Mouse (Mus musculus) forebrain, embryonic 12.5 days (tissue): ENCODE results near the gene Il1r1. TPM values are rescaled to one million over a fixed set of nuclear protein-coding genes. Genes with fewer than 3 reads are reported as not detected.

Experiments
- ATAC-seq: fragments of 200-750 bp; cut with Nextera tagmentation; 2 replicates; pipeline ENCODE4 v1.8.0; 2017; ENCODE audit warnings: moderate TSS enrichment; ENCODE audit not compliant: low FRiP score
- H3K27ac ChIP-seq: fragments of 300-500 bp; sonication (generic); 2 replicates; pipeline ENCODE4 v1.5.1; 2016; ENCODE audit warnings: mild to moderate bottlenecking
- H3K27me3 ChIP-seq: fragments of 300-500 bp; sonication (generic); 2 replicates; pipeline ENCODE4 v1.6.1; 2016; ENCODE audit warnings: mild to moderate bottlenecking
- H3K36me3 ChIP-seq: fragments of 300-500 bp; sonication (generic); replicated peaks from 2 replicates; pipeline ENCODE4 v1.6.1; 2016; ENCODE audit warnings: mild to moderate bottlenecking
- H3K4me1 ChIP-seq: fragments of 300-500 bp; sonication (generic); 2 replicates; pipeline ENCODE4 v1.6.1; 2016
- H3K4me2 ChIP-seq: fragments of 300-500 bp; sonication (generic); 2 replicates; pipeline ENCODE4 v1.6.1; 2016; ENCODE audit warnings: mild to moderate bottlenecking, moderate library complexity
- H3K4me3 ChIP-seq: fragments of 300-500 bp; sonication (generic); replicated peaks from 2 replicates; pipeline ENCODE4 v1.5.1; 2016; ENCODE audit warnings: mild to moderate bottlenecking
- H3K9ac ChIP-seq: fragments of 300-500 bp; sonication (generic); 2 replicates; pipeline ENCODE4 v1.6.1; 2016; ENCODE audit warnings: mild to moderate bottlenecking
- H3K9me3 ChIP-seq: fragments of 300-500 bp; sonication (generic); 2 replicates; pipeline ENCODE4 v1.6.1; 2016
- WGBS: fragments of 180-500 bp; shearing (Covaris S2); methylation state at CpG from one replicate; pipeline ENCODE4 v1.1.7; 2016; 5-methylcytosine and 5-hydroxymethylcytosine counted together
- polyA plus RNA-seq: library from polyadenylated mRNA; unstranded; fragments of >200 nt; fragmentation: Nextera tagmentation; extraction: Ambion mirVana; gene quantifications from 2 replicates; pipeline ENCODE4 v1.2.1, GENCODE M21; 2016

Il1r1 gene
- polyA plus RNA-seq, result 0.77 and 1.1 TPM in 2 replicates

GRCm38 (mm10) chr1:40224539-40225284 lies at the start of gene Il1r1:
Il1r1 (plus strand) TSS chr1:40225080.
- Histone ChIP-seq H3K9me3 (no peaks in the 10 kb centered on the region), H3K9ac (no peak within 1 kb of the TSS), H3K36me3 (no peaks in the 10 kb centered on the region), H3K4me2 (no peak within 1 kb of the TSS), H3K27me3 (no peaks in the 10 kb centered on the region), H3K4me3 (no peak within 1 kb of the TSS), H3K4me1 (no peaks in the 10 kb centered on the region), H3K27ac (no peak within 1 kb of the TSS)
- WGBS, result 79% methylated on average over 12 of the region's 12 CpGs
- ATAC-seq, result no peak

GRCm38 (mm10) chr1:40175123-40175522 lies 49.8 kb upstream of the Il1r1 start:
- H3K4me1 ChIP-seq, result no peaks in the 10 kb centered on the region
- no peaks in the 10 kb centered on the region for H3K36me3 ChIP-seq
- H3K9ac ChIP-seq, result no peak overlapping the region
- WGBS, result 89% methylated on average over 5 of the region's 5 CpGs
- H3K27ac ChIP-seq, result no peak overlapping the region
- no peaks in the 10 kb centered on the region for H3K9me3 ChIP-seq
- no peak for ATAC-seq
- H3K4me2 ChIP-seq, result no peak overlapping the region
- H3K27me3 ChIP-seq, result no peaks in the 10 kb centered on the region
- H3K4me3 ChIP-seq, result no peak overlapping the region

GRCm38 (mm10) chr1:40175797-40176196 lies 49.1 kb upstream of the Il1r1 start:
- Histone ChIP-seq H3K4me1 (no peaks in the 10 kb centered on the region), H3K4me3 (no peak overlapping the region), H3K4me2 (no peak overlapping the region), H3K9ac (no peak overlapping the region), H3K9me3 (no peaks in the 10 kb centered on the region), H3K27me3 (no peaks in the 10 kb centered on the region), H3K27ac (no peak overlapping the region), H3K36me3 (no peaks in the 10 kb centered on the region)
- ATAC-seq, result no peak
- 73% methylated on average over 1 of the region's 1 CpGs for WGBS

- H3K27ac ChIP-seq, result no peak overlapping the region
- no peak overlapping the region for H3K4me2 ChIP-seq
- H3K36me3 ChIP-seq, result no peaks in the 10 kb centered on the region
- no peaks in the 10 kb centered on the region for H3K4me1 ChIP-seq
- H3K9me3 ChIP-seq, result no peaks in the 10 kb centered on the region
- WGBS, result 85% methylated on average over 4 of the region's 4 CpGs
- no peak overlapping the region for H3K4me3 ChIP-seq
- H3K9ac ChIP-seq, result no peak overlapping the region
- H3K27me3 ChIP-seq, result no peaks in the 10 kb centered on the region
- ATAC-seq, result no peak
Measured at GRCm38 (mm10) chr1:40179031-40179430, 45.8 kb upstream of the Il1r1 start.

DNA sequence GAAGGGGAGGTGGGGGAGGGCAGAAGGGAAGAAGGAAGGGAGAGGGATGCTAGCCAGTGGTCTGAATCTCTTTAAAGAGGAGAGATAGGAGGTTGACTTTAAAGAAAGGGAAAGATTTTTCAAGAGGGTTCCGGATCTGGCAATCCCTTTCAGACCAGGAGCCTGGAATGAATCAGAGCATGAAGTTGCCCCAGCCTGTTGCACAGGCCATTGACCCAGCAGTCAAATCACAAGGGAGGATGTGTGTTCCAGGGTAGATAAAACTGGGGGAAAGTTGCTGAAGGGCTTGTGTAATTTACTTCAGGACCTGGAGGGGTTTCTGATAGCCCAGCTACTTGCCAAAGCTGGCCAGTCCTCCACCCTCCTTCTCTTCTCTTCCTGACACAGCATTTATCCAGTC lies 45.4 kb upstream of the Il1r1 start:
- no peaks in the 10 kb centered on the region for H3K9me3 ChIP-seq
- no peaks in the 10 kb centered on the region for H3K27me3 ChIP-seq
- H3K36me3 ChIP-seq, result no peaks in the 10 kb centered on the region
- H3K9ac ChIP-seq, result no peak overlapping the region
- H3K4me2 ChIP-seq, result no peak overlapping the region
- H3K4me3 ChIP-seq, result no peak overlapping the region
- no peaks in the 10 kb centered on the region for H3K4me1 ChIP-seq
- WGBS, result 77% methylated on average over 1 of the region's 1 CpGs
- ATAC-seq, result no peak
- H3K27ac ChIP-seq, result no peak overlapping the region

- Histone ChIP-seq H3K36me3 (no peaks in the 10 kb centered on the region), H3K4me1 (no peaks in the 10 kb centered on the region), H3K9ac (no peak overlapping the region), H3K4me3 (no peak overlapping the region), H3K9me3 (no peaks in the 10 kb centered on the region), H3K27me3 (no peaks in the 10 kb centered on the region), H3K27ac (no peak overlapping the region), H3K4me2 (no peak overlapping the region)
- WGBS, result 87% methylated on average over 2 of the region's 2 CpGs
- no peak for ATAC-seq
Measured at GRCm38 (mm10) chr1:40180861-40181260, 44.0 kb upstream of the Il1r1 start.

DNA sequence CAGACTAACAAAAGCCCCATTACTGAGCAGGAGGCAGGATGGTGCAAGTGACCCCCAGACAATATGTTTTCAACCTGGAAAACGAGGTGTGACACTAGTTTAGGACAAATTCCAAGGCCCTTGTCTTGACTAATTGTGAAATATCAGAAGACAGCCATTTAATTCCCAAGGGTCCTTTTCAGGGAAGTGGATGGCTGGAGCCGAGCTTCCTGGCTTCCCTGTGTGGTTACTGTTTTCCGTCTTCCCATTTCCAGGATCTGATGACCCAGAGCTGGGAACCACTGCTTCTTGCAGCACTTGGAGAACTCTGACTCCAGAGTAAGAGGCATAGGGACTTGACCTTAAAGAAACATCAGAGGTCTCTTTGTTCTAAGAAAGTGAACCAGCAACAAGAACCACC lies 43.2 kb upstream of the Il1r1 start:
- WGBS, result 71% methylated on average over 3 of the region's 3 CpGs
- Histone ChIP-seq H3K27me3 (no peaks in the 10 kb centered on the region), H3K36me3 (no peaks in the 10 kb centered on the region), H3K9ac (no peak overlapping the region), H3K4me3 (no peak overlapping the region), H3K4me1 (no peaks in the 10 kb centered on the region), H3K27ac (no peak overlapping the region), H3K4me2 (no peak overlapping the region), H3K9me3 (no peaks in the 10 kb centered on the region)
- ATAC-seq, result no peak

DNA sequence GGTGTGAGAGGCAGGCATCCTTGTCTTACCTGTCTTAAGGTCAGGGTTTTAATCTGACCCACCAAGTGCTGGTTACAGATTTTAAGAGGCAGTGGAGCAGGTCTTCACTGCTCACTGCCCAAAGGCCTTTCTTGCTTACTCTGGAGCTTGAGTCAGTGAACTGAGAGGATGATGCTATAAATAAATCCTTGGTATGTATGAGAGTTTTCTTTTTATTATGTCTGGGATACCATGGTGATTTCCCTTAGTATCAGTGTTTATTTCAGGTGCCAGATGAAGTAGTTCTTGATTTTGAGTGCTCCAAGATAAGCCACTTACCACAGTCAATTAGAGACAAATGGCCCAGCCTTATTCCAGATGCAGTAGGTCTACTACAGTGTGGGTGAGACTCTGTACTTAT lies 41.5 kb upstream of the Il1r1 start:
- Histone ChIP-seq H3K9ac (no peak overlapping the region), H3K4me3 (no peak overlapping the region), H3K4me1 (no peaks in the 10 kb centered on the region), H3K27me3 (no peaks in the 10 kb centered on the region), H3K36me3 (no peaks in the 10 kb centered on the region), H3K9me3 (no peaks in the 10 kb centered on the region), H3K27ac (no peak overlapping the region), H3K4me2 (no peak overlapping the region)
- ATAC-seq, result no peak

DNA sequence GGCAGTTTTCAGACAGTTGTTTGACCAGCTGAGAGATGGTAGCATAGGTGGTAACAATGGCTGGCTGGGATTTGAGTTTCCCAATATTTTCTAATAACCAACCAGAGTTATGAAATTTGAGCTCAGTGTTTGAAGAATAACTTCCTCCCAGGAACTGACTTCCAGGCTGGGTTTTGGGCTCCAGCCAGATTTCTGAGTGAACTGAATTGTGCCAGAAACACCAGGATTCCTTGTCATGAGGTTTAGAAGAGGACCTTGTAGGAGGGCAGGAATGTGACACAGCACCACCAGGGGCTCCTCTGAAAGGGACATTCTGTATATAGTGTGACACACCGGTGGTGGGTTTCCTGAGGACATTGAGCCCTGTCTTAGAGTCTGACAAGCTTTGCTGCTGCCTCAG lies 36.9 kb upstream of the Il1r1 start:
- H3K9me3 ChIP-seq, result no peaks in the 10 kb centered on the region
- WGBS, result 66% methylated on average over 1 of the region's 1 CpGs
- H3K4me3 ChIP-seq, result no peak overlapping the region
- H3K4me1 ChIP-seq, result no peaks in the 10 kb centered on the region
- no peak for ATAC-seq
- H3K27me3 ChIP-seq, result no peaks in the 10 kb centered on the region
- no peak overlapping the region for H3K4me2 ChIP-seq
- no peak overlapping the region for H3K27ac ChIP-seq
- H3K9ac ChIP-seq, result no peak overlapping the region
- H3K36me3 ChIP-seq, result no peaks in the 10 kb centered on the region

GRCm38 (mm10) chr1:40190025-40190424 lies 34.9 kb upstream of the Il1r1 start:
- H3K9ac ChIP-seq, result no peak overlapping the region
- H3K9me3 ChIP-seq, result no peaks in the 10 kb centered on the region
- H3K27me3 ChIP-seq, result no peaks in the 10 kb centered on the region
- WGBS, result 76% methylated on average over 5 of the region's 5 CpGs
- ATAC-seq, result no peak
- H3K27ac ChIP-seq, result no peak overlapping the region
- H3K36me3 ChIP-seq, result no peaks in the 10 kb centered on the region
- no peak overlapping the region for H3K4me2 ChIP-seq
- no peak overlapping the region for H3K4me3 ChIP-seq
- H3K4me1 ChIP-seq, result no peaks in the 10 kb centered on the region

GRCm38 (mm10) chr1:40190837-40191236 lies 34.0 kb upstream of the Il1r1 start:
- H3K27me3 ChIP-seq, result no peaks in the 10 kb centered on the region
- no peaks in the 10 kb centered on the region for H3K4me1 ChIP-seq
- no peak overlapping the region for H3K4me3 ChIP-seq
- no peak for ATAC-seq
- WGBS, result 87% methylated on average over 5 of the region's 5 CpGs
- H3K9ac ChIP-seq, result no peak overlapping the region
- no peak overlapping the region for H3K27ac ChIP-seq
- H3K9me3 ChIP-seq, result no peaks in the 10 kb centered on the region
- no peaks in the 10 kb centered on the region for H3K36me3 ChIP-seq
- no peak overlapping the region for H3K4me2 ChIP-seq

- H3K9me3 ChIP-seq, result no peaks in the 10 kb centered on the region
- H3K4me1 ChIP-seq, result no peaks in the 10 kb centered on the region
- H3K4me2 ChIP-seq, result no peak overlapping the region
- 87% methylated on average over 2 of the region's 2 CpGs for WGBS
- H3K36me3 ChIP-seq, result no peaks in the 10 kb centered on the region
- no peak overlapping the region for H3K4me3 ChIP-seq
- no peak overlapping the region for H3K27ac ChIP-seq
- H3K9ac ChIP-seq, result no peak overlapping the region
- no peak for ATAC-seq
- no peaks in the 10 kb centered on the region for H3K27me3 ChIP-seq
Measured at GRCm38 (mm10) chr1:40194279-40194678, 30.6 kb upstream of the Il1r1 start.

DNA sequence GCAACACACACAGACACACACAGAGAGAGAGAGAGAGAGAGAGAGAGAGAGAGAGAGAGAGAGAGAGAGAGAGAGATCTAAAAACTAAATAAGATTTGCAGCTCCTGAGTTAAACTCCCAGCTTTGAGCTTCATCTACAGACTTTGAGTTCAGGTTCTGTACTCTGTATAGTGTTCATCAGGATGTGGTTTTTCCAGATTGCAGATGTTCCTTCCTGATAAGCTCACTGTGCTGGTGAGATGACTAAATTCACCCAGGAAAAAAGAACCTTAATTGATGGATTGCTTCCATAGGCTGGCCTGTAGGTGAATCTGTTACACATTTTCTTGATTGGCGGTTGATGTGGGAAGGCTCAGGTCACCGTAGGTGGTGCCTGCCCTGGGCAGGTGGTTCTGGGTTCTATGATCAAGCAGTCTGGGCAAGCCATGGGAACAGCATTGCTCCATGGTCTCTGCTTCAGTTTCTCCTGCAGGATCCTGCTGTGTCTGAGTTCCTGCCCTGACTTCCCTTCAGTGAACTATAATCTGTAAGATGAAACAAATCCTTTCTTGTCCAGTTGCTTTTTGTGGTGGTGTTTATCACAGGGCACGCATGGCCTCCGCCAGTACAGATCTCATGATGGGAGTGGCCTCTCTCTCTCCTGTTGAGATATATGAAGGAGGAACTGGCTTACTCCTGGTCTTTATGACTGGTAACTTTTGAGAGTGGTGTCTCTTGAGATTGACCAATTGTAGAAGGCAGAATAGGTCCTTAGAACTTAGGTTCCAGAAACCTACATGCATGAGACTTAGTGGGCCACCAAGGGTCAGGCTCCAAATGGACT lies 11.3 kb upstream of the Il1r1 start:
- Histone ChIP-seq H3K27ac (no peak overlapping the region), H3K9ac (no peak overlapping the region), H3K4me1 (no peaks in the 10 kb centered on the region), H3K9me3 (no peaks in the 10 kb centered on the region), H3K4me3 (no peak overlapping the region), H3K4me2 (no peak overlapping the region), H3K27me3 (no peaks in the 10 kb centered on the region), H3K36me3 (no peaks in the 10 kb centered on the region)
- WGBS, result 92% methylated on average over 4 of the region's 4 CpGs
- ATAC-seq, result no peak
